ENCODE assay signal across 8 mouse cellular contexts in the genomic region with DNA sequence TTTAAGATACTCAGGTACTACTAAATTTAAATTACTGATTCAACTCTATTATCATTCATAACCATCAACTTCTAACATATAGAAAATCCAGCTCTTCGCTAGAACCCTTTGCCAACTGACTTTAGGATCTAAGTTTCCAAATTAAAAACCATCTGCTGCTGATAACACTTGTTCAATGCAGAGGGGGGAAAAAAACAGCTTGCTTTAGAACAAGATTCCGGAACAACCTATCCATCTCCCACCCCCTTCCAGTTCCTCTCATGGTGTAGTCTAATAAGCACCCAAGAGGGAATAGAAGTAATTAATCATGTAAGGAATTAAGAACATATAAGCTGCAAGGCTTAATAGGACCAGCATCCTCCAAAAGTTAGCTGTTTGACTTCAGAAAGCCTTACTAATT. TPM values are rescaled to one million over a fixed set of nuclear protein-coding genes. Genes with fewer than 3 reads are reported as not detected.
A peak's percentile ranks its signal among the peaks of the same experiment; 100 is the strongest.
DNase-seq lines count a peak whose midpoint lies in the region; ATAC-seq lines count a peak whose summit lies in the region.

No protein-coding gene starts in this region.

- DNase-seq in heart, postnatal 14 days: no peak
- DNase-seq in gastrocnemius, postnatal 10 days: no peak
- DNase-seq in B cell, adult 2 months: no peak
- no peak for DNase-seq in Muller cell, postnatal 12 days (ENCODE audit: inconsistent ontology term)

- H3K4me1 ChIP-seq in heart, embryonic 14.5 days (ENCODE audit: control insufficient read depth in 2 of 2, insufficient read depth in 2 of 2, low read length in 2 of 2): peaks cover 0 to 16% of the 10 kb centered on the region in 2 experiments; a peak in 3 of 4 replicates
- H3K4me1 ChIP-seq in brown adipose tissue, adult 24 weeks (ENCODE audit: control insufficient read depth, insufficient read depth, insufficient read length, low read length): peaks cover 3% of the 10 kb centered on the region
- peaks cover 19% of the 10 kb centered on the region for H3K4me1 ChIP-seq in hindbrain, embryonic 12.5 days
- peaks cover 17% of the 10 kb centered on the region for H3K4me1 ChIP-seq in midbrain, embryonic 12.5 days

- no peak for ATAC-seq in heart, embryonic 14.5 days (ENCODE audit: insufficient number of reproducible peaks, insufficient read depth, low FRiP score, low read depth)
- no peak for ATAC-seq in hindbrain, embryonic 12.5 days (ENCODE audit: low FRiP score)
- no peak for ATAC-seq in midbrain, embryonic 12.5 days (ENCODE audit: low FRiP score, low read depth)

- H3K4me2 ChIP-seq in heart, embryonic 14.5 days (ENCODE audit: low read length): peak overlapping the region; percentile 92
- peak overlapping the region; percentile 76 for H3K4me2 ChIP-seq in hindbrain, embryonic 12.5 days (replicated peaks)
- peak overlapping the region; percentile 92 for H3K4me2 ChIP-seq in midbrain, embryonic 12.5 days (replicated peaks)

- no peaks in the 10 kb centered on the region for H3K36me3 ChIP-seq in heart, embryonic 14.5 days (ENCODE audit: control insufficient read depth, insufficient read depth, low read length)
- no peaks in the 10 kb centered on the region for H3K36me3 ChIP-seq in hindbrain, embryonic 12.5 days
- H3K36me3 ChIP-seq in midbrain, embryonic 12.5 days: no peaks in the 10 kb centered on the region

- H3K9ac ChIP-seq in heart, embryonic 14.5 days (ENCODE audit: low read length): peak overlapping the region; percentile 90
- H3K9ac ChIP-seq in hindbrain, embryonic 12.5 days: peak overlapping the region; percentile 61
- peak overlapping the region; percentile 37 for H3K9ac ChIP-seq in midbrain, embryonic 12.5 days (replicated peaks)

- no peaks in the 10 kb centered on the region for H3K27me3 ChIP-seq in heart, embryonic 14.5 days (ENCODE audit: control insufficient read depth, insufficient read depth, low read length)
- H3K27me3 ChIP-seq in hindbrain, embryonic 12.5 days: no peaks in the 10 kb centered on the region
- H3K27me3 ChIP-seq in midbrain, embryonic 12.5 days: no peaks in the 10 kb centered on the region

- intact Hi-C loops in heart, postnatal 14 days (cut with DNase I): loop anchor here (5.0 to 10.0 kb wide), 4 partner anchors 38 to 454 kb away; partner anchors contain the start of gene Sec31a

- WGBS in heart, embryonic 14.5 days: 19% methylated on average over 2 of the region's 2 CpGs
- WGBS in hindbrain, embryonic 12.5 days: 29% methylated on average over 2 of the region's 2 CpGs
- WGBS in midbrain, embryonic 12.5 days: 29% methylated on average over 2 of the region's 2 CpGs

- peak overlapping the region in 1 of 2 experiments; percentile 90; a peak in 3 of 4 replicates for H3K4me3 ChIP-seq in heart, embryonic 14.5 days (ENCODE audit: control insufficient read depth in 1 of 2, insufficient read depth in 1 of 2, low read depth in 1 of 2, low read length in 2 of 2)
- peak overlapping the region; percentile 100; the same call in 1 of the 2 replicates for H3K4me3 ChIP-seq in brown adipose tissue, adult 24 weeks (ENCODE audit: insufficient read depth, low read depth, low read length)
- H3K4me3 ChIP-seq in hindbrain, embryonic 12.5 days: peak overlapping the region; percentile 79
- peak overlapping the region; percentile 73 for H3K4me3 ChIP-seq in midbrain, embryonic 12.5 days

- H3K27ac ChIP-seq in heart, embryonic 14.5 days (replicated peaks in 1 of 2; ENCODE audit: control insufficient read depth in 1 of 2, insufficient read depth in 1 of 2, low read depth in 2 of 2, low read length in 2 of 2): 0 out of 4 replicates have a peak overlapping the region, but pooled peaks of 1 of the 2 experiments have one; percentile 80
- H3K27ac ChIP-seq in brown adipose tissue, adult 24 weeks (replicated peaks; ENCODE audit: low read depth, low read length): no peak overlapping the region
- 0 out of 2 replicates have a peak overlapping the region, but pooled peaks have one; percentile 66 for H3K27ac ChIP-seq in hindbrain, embryonic 12.5 days
- H3K27ac ChIP-seq in midbrain, embryonic 12.5 days (replicated peaks): no peak overlapping the region; the same call in 1 of the 2 replicates

- no peaks in the 10 kb centered on the region for H3K9me3 ChIP-seq in heart, embryonic 14.5 days (ENCODE audit: control insufficient read depth, low read length)
- no peaks in the 10 kb centered on the region for H3K9me3 ChIP-seq in hindbrain, embryonic 12.5 days (replicated peaks)
- H3K9me3 ChIP-seq in midbrain, embryonic 12.5 days: no peaks in the 10 kb centered on the region

RNA-seq across cellular contexts. Expression of gene Lin54, which starts 1.2 kb away (rescaled TPM):
- polyA plus RNA-seq in heart, embryonic 14.5 days (2014; fragmentation: Nextera tagmentation; extraction: Ambion mirVana): 13.1 and 13.6 TPM in 2 replicates
- 10 to 100 TPM in 1 of 2 experiments, 1 to 10 TPM in 1; 8.4 to 12.8 TPM for total RNA-seq in heart, postnatal 14 days (2021)
- polyA plus RNA-seq in brown adipose tissue, adult 24 weeks (2012; ENCODE audit: insufficient read depth, insufficient read length, missing spikeins): 3.7 and 5.3 TPM in 2 replicates
- polyA plus RNA-seq in hindbrain, embryonic 12.5 days (2016; fragmentation: Nextera tagmentation; extraction: Ambion mirVana): 14.1 and 14.4 TPM in 2 replicates
- 15.3 and 16.5 TPM in 2 replicates for polyA plus RNA-seq in midbrain, embryonic 12.5 days (2016; fragmentation: Nextera tagmentation; extraction: Ambion mirVana)
- total RNA-seq in gastrocnemius, postnatal 10 days (2021): 1 to 10 TPM; 6.9 to 9.7 TPM

RNA-seq across cellular contexts. Expression of gene Cops4, which starts 18.9 kb away (rescaled TPM):
- 157 and 158 TPM in 2 replicates for polyA plus RNA-seq in heart, embryonic 14.5 days (2014; fragmentation: Nextera tagmentation; extraction: Ambion mirVana)
- 10 to 100 TPM; 73.4 to 77.0 TPM for total RNA-seq in heart, postnatal 14 days (2021)
- 50.0 and 61.2 TPM in 2 replicates for polyA plus RNA-seq in brown adipose tissue, adult 24 weeks (2012; ENCODE audit: insufficient read depth, insufficient read length, missing spikeins)
- polyA plus RNA-seq in hindbrain, embryonic 12.5 days (2016; fragmentation: Nextera tagmentation; extraction: Ambion mirVana): 185 and 195 TPM in 2 replicates
- 191 and 203 TPM in 2 replicates for polyA plus RNA-seq in midbrain, embryonic 12.5 days (2016; fragmentation: Nextera tagmentation; extraction: Ambion mirVana)
- total RNA-seq in gastrocnemius, postnatal 10 days (2021): 100 to 1,000 TPM; 102 to 107 TPM

Comparison
In these comparisons a context has a peak if more than half of its experiments do, and no peak if none do; other contexts are left out.
1. H3K9ac ChIP-seq: peak in every context shown above with its lines; median percentile 90 in heart, embryonic 14.5 days; 61 in hindbrain, embryonic 12.5 days; 37 in midbrain, embryonic 12.5 days.